Mouse (Mus musculus) layer of hippocampus, adult 11-12 months (tissue): ENCODE data around the gene Reps2.
A peak's percentile ranks its signal among the peaks of the same experiment; 100 is the strongest.

Experiments
- DNase-seq: peaks from one replicate; pipeline ENCODE4 v3.0.0; 2022; ENCODE audit warnings: low spot score

Reps2 gene

DNA sequence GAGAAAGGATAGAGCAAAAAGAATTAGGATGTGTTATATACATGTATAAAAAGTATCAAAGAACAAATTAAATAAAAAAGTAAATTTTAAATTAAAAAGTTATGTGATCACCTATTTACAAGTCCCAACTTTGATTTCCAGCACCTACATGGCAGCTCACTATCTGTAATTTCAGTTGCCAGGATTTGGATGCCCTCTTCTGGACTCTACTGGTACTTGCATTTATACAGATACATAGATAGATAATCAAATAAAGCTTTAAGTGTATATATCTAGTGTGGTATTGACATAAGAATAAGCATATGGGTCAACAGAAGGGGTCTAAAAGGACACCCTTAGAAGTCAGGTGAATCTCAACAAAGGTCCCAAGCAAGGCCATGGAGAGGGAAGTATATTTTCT lies 155.7 kb downstream of the Reps2 start:
- no peak for DNase-seq

DNA sequence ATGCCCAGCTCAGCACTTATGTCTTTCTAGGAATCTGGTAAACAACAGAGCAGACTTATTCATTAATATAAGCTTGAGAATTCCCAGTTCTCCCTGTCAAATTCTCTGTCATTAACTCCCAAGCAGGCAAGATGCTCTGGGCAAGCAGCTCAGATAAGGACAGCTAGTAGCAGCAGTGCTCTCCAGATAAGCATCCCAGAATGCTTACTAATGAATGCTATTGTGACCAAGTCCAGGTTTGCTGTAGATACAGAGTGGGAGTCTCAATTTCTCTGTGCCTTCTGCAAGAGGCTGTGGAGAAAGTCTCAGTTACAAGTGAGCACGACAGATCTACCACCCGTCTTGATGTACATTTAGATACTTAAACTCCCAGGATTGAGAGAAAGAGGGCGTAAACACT lies 173.2 kb downstream of the Reps2 start:
- DNase-seq: no peak

- peak; percentile 56 for DNase-seq
Observed at GRCm38 (mm10) chrX:162462156-162462555, 181.3 kb downstream of the Reps2 start.

DNA sequence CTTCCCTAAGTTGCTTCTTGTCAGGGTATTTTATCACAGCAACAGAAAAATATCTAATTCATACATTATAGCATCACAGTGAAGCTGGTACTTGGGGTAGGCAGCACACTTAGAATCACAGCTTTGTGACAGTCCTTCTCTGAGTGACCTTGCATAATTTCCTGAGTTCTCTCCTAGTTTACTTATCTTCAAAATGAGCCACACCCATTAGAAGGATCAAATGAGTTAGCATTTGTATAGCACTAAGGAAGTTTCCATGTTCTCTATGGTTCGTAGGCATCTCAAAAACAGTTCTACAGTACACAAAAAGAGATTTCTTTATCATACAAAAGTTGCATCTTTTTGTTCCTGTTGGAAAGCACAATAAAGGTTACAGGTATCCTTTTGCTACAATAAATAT lies 187.0 kb downstream of the Reps2 start:
- no peak for DNase-seq

- no peak for DNase-seq
Observed at GRCm38 (mm10) chrX:162455364-162455763, 188.1 kb downstream of the Reps2 start.

DNA sequence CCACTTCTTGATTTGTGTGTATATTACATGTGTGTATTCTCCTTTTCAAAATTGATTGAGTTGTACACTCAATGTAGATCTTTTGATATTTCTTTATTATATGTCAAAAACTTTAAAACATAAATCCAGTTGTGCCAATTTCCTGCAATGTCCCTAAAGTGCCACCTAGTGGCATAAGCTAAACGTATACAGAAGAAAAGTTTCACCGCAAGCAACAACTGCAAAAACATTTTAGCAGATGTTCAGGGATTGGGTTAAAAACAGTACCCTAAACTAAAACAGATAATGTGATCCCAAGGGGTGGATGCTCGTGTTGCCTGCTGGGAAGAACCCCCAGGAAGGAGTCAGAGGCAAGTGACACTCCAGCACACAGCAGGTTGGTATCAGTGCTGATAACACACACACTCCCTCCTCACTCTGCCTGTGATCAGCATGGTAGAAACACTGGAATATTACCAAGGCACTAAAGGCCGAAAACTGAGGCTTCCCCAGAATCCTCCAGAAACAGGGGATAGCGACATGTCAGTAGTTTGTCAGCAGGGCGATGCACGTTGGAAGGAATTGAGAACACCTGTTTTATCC lies 189.5 kb downstream of the Reps2 start:
- no peak for DNase-seq

- DNase-seq: no peak
Observed at GRCm38 (mm10) chrX:162452642-162453041, 190.8 kb downstream of the Reps2 start.

- no peak for DNase-seq
Observed at GRCm38 (mm10) chrX:162447974-162448373, 195.5 kb downstream of the Reps2 start.

DNA sequence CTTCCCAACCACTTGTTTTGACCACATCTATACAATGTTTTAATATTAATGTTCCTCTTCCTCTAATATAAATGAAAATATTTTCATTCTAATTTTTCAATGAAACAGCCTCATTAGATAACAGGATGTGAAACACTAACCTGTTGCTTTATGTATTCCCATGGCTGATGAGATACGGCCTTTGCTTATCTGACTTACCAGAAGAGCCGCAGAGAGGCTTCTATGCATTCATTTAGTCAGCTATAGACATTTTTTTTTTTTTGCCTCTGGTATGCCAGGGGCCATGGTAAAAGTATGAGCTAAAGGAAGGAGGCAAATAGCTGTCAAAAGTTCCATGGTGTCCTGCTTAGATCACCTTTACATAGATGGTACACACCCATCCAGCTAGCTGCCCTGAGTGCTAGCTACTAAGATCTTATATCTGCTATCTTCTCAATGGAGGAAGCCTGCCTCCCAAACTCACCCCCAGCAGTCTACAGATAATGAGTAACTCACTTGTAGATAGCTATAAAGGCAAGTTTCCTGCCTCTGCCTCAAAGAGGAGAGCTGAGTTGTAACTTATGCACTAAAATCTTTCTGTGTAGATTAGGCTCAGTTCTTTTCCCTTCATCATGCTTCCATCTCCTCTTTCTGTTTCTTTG lies 196.7 kb downstream of the Reps2 start:
- DNase-seq: no peak

DNA sequence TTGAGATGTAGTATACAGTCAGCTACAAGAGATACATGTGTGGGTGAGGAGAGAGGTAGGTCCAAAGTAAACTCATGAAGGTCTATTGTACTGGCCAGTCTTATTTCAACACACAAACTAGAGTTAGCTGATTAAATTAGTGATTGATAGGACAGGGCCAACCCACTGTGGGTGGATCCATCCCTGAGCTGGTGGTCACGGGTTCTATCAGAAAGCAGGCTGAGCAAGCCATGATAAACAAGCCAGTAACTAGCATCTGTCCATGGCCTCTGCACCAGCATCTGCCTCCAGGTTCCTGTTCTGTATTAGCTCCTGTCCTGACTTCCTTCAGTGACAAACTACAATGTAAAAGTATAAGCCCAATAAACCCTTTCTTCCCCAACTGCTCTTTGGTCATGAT lies 200.1 kb downstream of the Reps2 start:
- DNase-seq: no peak

- no peak for DNase-seq
Observed at GRCm38 (mm10) chrX:162442970-162443369, 200.5 kb downstream of the Reps2 start.

DNA sequence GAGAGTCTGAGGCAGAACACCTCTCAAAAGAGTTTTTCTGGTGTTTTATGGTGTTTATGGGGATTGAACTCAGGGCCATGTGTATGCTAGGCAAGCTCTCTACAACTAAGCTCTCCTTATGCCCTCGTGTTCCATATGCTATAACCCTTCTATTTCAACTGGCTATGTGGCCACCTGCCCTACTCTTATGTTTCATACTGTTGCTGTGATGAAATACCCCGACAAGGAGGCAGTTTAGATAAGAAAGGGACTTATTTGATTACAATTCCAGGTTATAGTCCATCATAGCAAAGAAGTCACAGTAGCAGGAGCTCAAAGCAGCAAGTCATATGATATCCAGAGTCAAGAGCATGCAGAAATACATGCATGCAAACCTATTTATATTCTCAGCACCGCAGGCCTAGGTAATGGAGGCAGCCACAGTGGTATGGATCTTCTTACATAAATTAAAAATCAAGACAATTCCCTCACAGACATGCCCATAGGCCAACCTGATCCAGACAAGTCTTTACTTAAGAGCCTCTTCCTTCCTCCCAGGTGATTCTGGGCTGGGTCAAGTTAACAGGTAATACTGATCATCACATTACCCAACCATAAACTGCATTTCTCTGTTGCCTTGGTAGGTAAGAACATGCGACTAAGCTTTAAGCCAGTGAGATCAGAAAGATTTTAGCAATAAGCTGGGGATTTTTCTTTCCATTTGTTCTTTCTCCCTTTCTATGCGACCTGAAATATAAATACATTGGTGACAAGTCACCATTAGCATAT lies 210.5 kb downstream of the Reps2 start:
- DNase-seq: no peak

- no peak for DNase-seq
Observed at GRCm38 (mm10) chrX:162427698-162428097, 215.8 kb downstream of the Reps2 start.

- DNase-seq: no peak
Observed at GRCm38 (mm10) chrX:162419431-162419830, 224.0 kb downstream of the Reps2 start.

GRCm38 (mm10) chrX:162413124-162413523 lies 230.3 kb downstream of the Reps2 start:
- no peak for DNase-seq

GRCm38 (mm10) chrX:162407291-162407690 lies 236.2 kb downstream of the Reps2 start:
- DNase-seq: no peak

DNA sequence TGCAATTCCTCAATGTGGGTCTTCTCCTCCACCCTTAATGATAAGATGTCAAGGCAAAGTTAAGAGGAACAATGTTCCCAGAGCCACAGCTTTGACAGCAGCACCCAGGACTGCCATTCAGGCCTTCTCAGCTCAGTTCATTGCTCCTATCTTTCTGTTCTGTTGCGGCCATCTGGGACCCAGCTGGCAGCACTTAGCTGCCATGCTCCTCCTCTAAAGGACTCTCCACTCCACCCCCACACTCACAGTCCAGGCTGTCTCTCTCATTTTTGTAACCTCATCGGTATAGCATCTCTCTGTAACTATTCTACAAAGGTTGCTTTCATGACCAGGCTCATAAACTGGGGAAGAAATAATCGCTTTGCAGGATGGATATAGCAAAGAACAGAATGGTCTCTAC lies 241.0 kb downstream of the Reps2 start:
- peak; percentile 23 for DNase-seq

GRCm38 (mm10) chrX:162380730-162381129 lies 262.7 kb downstream of the Reps2 start:
- no peak for DNase-seq

- no peak for DNase-seq
Observed at GRCm38 (mm10) chrX:162363206-162363605, 280.2 kb downstream of the Reps2 start.
